Mouse (Mus musculus): ENCODE measurements around the gene Etl4.
"Not testable (repeated sequence)": the region's sequence is repeated elsewhere in the genome, so short reads cannot be mapped to it uniquely, and the experiment has no call there.

The Etl4 gene

DNA sequence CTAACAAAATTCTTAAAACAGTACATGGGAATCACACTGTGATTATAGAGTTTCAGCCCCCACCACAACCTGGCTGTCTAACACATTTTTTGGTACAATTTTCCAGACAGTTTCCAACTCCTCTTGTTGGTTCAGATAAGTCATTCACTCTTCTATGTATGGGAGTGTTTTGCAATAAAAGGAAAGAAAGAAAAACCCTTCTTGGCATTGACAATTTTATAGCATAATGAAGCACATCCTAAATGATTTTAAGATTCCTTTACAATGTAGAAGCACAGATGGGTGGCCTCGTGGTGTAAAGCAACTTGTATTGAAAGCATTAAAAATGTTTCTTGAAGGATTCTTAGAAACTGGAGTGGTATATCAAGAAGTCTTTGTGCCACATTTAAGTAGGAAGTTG, 415.4 kb downstream of the Etl4 start:
- no peak for DNase-seq (ENCODE audit: low spot score)

DNA sequence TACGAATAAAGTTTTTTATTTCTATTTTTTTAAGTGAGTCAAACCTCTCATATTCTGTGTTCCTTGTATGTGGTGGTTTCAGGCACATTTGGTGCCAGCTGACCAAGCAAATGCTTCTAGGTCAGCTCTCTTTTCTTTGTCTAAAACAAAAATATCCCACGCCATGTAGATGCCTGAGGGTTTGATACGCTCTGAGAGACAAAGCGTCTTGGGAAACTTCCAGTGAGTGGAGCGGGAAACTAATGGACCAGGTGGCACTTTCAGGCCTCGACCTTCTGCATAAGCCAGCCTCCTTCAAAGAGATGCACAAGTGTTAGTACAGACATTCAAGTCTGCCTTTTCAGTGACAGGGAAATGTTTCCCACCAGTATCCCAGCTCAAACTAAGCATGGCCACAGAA, 426.6 kb downstream of the Etl4 start:
- DNase-seq (ENCODE audit: low spot score) = no peak

DNA sequence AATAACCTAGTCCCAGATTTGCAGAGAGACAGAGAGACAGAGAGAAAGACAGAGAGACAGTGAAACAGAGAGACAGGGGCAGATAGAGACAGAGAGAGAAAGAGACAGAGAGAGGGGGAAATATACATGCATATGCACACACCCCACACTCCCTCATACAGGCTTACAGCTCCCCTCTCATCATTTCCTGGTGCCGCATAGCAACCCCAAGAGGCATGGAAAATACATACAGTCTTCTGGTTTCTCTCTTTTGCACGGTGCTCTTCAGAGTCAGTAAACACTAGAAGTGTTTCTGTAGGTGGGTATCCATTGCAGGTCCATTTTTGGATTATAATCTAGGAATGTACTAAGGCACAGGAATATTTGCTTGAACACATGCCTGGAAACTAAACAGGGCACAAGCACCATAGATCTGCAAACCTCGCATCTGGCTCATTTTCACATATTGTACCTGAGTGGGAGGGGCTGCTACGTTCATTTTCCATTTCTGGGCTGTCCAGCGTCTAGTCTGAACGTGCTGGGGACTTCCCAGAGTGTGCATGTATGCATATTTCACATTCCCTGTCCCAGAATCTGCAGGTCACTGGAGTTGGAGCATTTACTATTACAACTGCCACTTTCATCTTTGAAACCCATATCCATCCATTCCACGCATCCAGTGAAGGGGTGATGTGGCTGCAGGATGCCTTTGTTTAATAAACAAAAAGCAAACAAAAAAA, 429.6 kb downstream of the Etl4 start:
- no peak for DNase-seq (ENCODE audit: low spot score)

DNA sequence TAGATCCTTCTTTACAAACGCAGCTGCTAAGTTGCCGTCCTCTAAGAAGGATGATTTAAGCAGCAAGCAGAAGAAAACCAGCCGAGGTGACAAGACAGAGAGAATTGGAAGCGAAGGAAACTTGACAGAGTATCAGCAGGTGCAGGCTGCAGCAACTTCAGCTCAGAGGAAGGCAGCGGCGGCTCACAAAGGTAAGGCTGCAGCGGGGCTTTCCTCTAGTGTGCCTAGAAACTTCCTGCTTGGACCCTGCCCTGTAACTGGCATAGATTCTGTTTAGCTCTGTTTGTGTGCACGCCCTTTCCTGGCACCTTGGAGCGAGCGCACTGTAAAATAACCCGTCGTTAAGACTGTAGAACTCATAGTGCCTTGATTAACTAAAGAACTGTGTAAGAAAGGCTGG, 430.3 kb downstream of the Etl4 start:
- no peak for DNase-seq (ENCODE audit: low spot score)

DNA sequence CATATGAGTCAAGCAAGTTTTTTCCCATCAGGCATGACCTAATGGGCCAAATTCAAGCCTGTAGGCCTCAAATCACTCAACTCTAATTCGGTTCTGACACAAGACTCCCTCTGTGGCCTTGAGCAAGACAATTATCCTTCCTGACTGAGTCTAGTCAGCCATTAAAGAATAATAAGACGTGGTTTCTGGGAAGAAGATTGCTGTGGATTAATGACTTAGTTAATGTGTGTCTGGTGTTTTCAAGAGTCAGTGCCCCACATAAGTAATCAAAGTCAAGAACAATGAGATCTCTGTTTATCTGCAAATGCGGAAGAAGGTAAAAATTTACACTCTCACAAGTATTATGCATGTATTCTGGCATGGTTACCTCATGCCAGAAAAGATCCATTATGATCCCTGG, 437.3 kb downstream of the Etl4 start:
- no peak for DNase-seq (ENCODE audit: low spot score)

DNA sequence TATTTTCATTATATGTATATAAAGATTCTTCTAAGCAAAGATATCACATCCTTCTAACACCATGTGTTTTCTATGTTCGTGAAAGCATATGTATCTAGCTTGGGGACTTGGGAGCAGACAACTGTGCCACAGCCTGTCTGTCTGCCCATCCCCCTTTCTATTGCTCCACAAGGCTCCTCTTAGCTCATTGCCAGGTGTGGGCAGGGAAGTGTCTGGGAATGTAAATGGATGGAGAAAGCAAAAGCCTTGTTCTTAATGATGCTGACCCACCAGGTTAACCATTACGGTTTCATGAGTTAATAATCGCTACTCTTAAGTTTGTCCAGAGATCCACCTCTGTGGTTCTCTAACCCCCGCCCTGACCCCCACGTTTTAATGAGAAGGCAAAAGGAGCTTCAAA, 439.7 kb downstream of the Etl4 start:
- DNase-seq (ENCODE audit: low spot score) = no peak

DNA sequence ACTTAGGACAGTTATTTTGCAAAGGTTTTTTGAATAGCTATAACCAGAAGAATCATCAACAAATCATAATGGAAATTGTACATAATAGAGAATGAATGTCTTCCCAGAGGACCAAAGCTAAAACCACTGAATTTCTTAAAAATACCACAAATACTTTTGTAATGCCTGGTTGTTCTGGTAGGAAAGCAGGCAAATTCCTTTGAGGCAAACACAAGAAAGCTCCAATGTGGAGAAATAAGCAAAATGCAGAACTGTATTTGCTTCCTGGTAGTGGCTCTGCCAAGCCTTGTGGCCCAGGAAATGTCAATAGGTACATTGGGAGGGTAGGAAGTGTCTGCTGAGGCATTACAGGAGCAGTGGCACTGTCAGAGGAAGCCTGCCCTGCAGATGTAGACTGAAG, 443.2 kb downstream of the Etl4 start:
- no peak for DNase-seq (ENCODE audit: low spot score)

DNA sequence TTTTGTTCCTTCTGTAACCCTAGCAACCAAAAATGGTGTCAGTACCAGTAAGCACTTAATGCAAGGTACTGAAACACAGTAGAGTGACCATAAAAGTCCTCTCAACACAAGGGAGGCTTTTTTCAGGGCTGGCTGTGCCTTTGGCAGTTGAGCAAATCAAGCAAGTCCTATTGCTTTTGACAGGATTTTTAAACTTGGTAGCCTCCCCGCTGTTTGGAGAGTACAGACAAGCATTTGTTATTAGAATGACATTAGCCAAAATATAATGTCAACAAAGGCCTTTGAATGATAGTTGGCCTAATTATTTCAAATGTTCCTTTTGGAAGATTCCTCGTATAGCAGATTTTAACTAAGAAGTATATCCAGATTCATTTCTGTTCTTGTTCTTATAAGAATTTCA, 467.4 kb downstream of the Etl4 start:
- DNase-seq (ENCODE audit: low spot score) = no peak

DNA sequence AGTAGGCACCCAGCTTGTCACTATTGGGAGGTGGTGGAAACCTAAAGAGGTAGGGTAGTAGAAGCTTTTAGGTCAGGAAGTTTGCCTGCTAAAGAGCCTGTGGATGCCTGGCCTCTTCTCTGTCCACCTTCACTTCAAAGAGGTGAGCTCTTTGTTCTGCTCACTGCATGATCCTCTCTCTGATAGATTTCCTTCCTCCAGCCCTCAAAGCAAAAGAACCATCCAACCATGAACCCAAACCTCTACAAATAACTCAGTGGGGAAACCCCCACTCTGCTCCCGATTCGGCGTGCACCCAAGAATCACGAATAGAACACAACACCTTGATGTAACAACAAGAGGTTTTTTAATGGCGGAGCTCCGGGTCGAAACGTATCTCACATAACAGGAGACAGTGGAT, 471.3 kb downstream of the Etl4 start:
- not testable (repeated sequence) for DNase-seq (ENCODE audit: low spot score)

DNA sequence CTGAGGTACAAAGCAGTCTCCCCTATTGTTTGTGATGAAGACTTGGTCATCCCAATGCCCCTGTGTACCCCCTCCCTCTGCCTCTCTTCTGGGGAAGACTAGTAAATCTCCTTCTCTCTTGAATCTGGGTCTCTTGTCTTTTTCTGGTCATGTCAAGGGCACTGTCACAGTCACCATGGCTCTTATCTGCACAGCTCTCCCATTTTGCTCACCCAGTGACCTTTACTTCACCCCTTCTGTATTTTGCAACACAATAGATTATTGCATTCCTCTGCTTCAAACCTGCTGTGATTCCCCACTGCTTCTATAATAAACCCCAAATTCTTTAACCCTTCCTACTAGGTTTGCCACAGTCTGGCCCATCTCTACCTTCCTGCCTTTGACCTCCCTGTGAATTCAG, 484.5 kb downstream of the Etl4 start:
- DNase-seq (ENCODE audit: low spot score) = no peak

DNA sequence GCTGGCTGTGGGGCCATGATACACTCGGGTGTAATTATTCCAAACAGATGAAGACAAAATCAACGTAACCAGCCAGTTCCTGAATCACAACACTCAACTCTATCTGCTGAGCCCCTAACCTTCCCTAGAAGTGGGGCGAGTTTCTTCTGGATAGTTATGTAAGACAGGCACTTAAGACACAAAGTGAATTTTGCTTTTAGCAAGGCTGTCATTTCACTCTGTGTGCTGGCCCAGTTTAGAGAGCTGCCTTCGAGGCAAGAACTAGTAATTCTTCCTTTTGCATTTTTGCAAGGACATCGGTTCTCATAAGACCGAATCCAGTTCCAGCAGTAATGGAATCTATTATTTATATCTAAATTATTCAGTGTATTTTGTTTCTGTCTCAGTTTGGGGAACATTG, 487.4 kb downstream of the Etl4 start:
- no peak for DNase-seq (ENCODE audit: low spot score)

DNA sequence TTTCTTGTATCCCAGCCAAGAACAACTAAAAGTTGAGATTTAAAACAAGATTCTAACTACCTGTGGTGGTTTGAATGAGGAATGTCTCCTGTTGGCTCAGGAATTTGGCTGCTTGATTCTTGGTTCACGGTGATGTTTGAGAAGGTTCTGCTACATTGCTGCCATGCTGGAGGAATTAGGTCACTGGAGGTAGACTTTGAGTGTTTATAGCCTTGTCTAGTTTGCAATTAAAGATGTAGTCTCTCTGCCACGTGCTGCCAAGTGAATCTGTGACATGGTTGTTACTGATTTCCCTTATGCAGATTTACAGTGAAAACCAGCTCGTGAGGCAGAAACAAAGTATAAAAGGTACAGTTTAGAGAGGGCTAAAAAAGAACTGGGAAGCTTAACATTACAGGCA, 491.0 kb downstream of the Etl4 start:
- no peak for DNase-seq (ENCODE audit: low spot score)

DNA sequence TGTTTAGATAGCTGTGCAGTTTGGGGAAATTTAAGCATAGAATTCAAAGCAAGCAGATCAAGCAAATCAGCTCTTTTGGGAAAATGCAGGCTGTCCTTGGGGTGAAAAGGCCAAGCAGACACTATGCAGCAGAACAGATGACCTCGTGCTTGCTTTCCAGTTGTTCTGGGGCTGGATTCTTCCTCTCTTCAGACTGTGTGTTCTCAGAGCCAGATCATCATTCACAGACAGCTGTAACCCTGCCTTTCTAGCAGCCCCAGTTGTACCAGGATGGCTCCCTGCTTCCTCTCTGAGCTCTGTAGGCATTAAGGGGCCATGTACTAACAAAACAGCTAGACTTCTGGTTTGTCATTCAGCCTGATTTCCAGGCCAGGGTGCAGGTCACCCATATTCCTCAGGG, 494.8 kb downstream of the Etl4 start:
- DNase-seq (ENCODE audit: low spot score) = no peak

DNA sequence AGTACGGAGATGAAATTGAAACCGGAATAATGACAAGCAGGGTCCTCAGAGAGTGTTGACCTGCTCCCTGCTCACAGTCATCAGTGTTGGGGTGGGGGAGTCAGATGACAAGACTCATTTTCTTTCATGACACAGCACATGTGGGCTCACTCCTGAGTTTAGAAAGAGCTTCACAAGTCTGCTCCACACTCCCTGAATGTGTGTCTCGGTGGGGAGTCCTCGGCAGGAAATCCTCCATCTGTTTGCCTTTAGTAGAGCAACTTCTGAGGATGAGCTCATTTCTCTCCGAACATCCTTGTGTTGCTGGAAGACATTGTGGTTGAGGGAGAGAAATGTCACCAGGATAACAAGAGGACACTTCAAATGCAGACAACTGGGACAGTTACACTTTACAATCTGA, 497.5 kb downstream of the Etl4 start:
- DNase-seq (ENCODE audit: low spot score) = no peak

DNA sequence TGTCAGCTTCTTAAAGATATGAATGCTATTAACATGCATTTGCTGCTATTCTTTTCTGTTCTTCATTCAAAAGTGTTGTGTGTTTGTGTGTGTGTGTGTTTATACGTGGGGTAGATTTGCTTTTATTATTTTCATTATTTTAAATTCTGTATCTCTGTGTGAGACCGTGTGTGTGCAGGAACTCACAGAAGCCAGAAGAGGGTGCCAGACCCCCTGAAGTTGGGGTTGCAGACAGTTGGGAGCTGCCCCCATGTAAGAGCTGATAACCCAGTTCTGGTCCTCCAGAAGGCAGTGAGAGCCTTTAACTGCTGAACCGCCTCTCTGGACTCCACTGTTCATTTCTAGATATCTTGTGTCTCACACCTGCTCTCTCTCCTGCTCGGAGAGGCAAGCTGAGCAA, 505.3 kb downstream of the Etl4 start:
- no peak for DNase-seq (ENCODE audit: low spot score)

DNA sequence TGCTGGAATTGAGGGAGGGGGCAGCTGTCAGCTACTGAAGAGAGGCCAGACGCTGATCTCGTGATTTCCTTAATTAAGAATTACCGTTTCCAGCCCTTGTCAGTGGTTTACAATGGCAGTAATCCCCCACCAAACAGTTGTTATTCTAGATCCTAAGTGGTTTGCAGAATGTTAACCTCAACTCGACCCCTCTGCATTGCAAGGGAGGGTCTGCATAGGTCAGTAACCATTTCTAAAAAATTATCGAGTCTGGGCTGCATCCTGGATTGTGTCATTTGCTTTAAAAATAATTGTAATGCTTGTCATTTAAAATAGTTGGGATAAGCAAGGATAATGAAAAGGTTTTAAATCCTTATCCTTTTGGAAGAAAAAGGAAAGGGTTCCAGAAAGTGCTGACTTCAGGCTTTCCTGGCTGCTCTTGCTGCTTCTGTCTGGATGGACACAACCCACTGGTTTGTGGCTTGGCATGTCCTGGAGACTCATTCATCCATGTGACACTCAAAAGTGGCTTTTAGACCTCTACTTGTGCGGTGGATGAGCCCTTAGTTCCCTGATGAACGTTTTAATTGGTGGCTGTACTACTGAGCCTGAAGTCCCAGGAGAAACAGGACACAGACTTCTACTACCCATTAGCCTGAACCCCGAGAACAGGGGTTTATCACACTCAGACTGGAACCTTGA, 507.5 kb downstream of the Etl4 start:
- no peak for DNase-seq (ENCODE audit: low spot score)

DNA sequence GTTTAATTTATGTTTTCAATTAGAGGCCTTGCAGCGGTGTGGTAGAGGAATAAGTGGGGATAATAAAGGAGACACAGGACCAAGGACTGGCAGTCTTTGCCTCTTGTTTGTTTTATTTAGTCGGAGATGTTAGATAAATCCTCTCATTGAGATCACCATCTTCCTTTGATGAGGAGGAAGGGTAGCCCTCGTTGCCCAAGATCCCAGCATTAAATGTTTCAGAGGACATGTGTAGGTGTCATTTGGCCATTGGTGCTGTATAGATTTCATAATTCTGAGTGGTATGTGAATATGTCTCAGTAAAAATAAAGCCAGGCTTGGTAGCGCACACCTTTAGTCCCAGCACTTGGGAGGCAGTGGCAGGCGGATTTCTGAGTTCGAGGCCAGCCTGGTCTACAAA, 508.4 kb downstream of the Etl4 start:
- no peak for DNase-seq (ENCODE audit: low spot score)

DNA sequence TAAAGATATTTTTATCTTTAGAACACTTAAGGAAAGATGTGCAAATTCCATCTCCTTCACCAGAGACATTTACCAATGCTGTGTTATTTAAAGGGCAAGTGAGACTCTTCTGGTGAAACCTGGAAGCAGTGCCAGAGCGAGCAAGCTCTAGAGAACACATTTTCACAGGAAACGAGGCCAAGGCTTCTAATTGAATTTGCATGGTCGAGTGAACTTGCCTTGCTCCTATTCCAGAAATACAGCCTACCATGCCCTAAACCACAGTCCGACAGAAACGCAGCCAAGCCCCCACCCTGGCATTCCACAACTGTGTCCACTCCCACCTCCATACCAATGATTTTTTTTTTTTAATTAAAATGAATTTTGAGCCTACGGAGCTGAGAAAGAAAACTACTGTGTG, 510.4 kb downstream of the Etl4 start:
- DNase-seq (ENCODE audit: low spot score) = no peak

DNA sequence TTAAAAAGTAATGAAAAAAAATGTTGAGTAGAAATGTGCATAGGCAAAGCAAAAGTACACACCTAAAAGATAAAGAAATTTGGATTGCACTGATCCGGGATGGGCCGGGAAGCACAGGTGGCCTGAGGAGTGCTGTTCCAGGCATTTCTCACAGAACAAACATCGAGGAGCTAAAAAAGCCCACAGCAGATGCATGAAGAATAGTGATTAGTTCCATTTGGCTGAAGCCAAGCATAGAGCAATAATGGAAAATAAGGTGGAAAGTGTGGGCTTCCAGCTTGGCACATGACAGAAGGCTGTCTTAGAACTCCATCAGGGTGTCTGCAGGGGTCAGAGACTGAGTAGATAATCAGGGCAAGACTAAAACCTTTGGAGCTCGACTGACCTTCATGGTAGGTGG, 512.7 kb downstream of the Etl4 start:
- DNase-seq (ENCODE audit: low spot score) = no peak

DNA sequence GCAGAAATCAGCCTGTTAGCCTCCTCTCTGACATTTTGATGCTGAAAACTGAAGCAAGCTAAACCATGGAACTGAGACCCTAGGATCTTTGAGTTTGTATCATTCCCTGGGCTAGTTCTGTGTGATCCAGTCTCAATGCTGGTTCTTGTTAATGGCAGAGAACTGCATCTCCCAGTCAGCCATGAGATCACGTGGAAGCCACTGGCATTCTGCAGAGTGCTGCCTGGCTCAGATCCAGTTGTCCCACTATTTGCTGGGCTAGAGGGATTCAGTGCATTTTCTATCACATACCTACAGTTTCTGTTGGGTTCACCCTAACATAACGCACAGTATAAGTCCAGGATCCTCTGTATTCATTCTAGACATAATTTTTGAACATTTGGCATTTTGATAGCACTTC, 524.1 kb downstream of the Etl4 start:
- DNase-seq (ENCODE audit: low spot score) = no peak

DNA sequence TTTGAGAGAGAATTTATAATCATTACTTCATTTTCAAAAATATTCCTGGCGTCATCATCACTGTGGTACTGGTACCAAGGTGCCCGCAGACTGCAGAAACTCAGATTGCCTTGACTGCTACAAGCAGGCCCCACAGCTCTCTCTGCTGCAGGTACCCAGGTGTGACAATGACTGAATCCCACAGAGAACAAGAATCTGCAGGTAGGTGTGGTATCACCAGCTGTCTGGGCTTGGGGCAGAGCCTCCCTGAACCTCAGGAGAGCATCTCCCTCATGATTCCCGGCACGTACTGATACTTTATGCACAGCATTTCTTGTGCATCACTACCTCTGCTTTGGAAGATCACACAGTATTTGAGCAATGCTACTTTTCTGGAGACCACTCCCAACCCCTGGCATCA, 526.0 kb downstream of the Etl4 start:
- DNase-seq (ENCODE audit: low spot score) = no peak

DNA sequence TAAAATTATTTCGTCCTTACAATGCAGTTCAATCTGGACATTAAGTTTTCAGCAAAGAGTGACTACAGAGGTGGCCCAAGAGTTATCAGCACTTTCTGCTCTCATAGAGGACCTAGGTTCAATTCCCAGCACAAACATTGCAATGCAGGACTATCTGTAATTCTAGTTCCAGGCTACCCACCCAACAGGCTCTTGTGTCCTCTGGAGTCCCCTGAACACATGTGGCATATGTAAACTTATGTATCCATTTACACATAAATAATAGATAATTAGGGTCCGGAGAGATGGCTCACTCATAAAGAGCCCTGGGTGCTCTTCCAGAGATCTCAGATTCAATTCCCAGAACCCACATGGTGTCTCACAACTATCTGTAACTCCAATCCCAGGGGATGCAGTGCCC, 533.2 kb downstream of the Etl4 start:
- DNase-seq (ENCODE audit: low spot score) = no peak

DNA sequence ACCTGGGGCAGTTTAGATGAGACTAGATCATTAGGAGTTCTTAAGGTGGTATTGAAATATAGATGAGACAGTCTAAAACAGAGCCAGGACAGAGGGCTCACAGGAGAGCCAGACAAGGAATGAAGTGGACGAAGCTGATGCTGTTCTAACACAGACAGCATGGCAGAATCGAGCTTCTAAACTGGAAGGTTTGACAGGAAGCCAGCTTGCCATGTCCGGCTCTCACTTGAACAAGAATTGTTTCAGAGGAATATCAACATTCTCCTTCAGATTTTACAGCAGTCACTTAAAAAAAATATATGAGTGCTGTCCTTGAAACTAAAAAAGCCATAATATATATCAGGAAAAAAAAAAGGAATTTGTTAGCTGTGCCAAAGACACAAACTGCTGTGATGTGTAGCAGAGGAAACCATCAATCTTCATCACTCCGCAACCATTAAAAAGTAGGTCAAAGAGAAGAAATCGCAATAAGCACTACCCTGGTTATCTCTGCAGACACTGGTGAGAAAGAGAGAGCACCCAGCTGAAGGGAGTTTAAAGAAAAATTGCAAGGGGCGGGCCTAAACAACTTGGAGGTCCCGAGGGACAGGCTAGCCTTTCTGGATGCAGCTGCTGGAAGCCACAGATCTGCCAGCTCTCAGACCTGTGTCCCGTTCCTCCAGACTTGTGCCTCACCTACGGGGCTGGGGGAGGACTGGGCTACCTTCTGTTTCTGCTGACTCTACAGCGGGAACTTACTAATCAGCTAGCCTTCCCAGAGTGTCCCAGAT, 534.3 kb downstream of the Etl4 start:
- no peak for DNase-seq (ENCODE audit: low spot score)

Data from ovary, postnatal 10 days (tissue).